Mouse (Mus musculus) embryonic facial prominence, embryonic 14.5 days (tissue): ENCODE data around the gene Kdm4c. TPM values are rescaled to one million over a fixed set of nuclear protein-coding genes. Genes with fewer than 3 reads are reported as not detected.
A peak's percentile ranks its signal among the peaks of the same experiment; 100 is the strongest.
"Not testable (repeated sequence)": the region's sequence is repeated elsewhere in the genome, so short reads cannot be mapped to it uniquely, and the experiment has no call there.

ENCODE experiments used
- ATAC-seq: fragments of 200-750 bp; cut with Nextera tagmentation; 2 replicates; pipeline ENCODE4 v1.8.0; 2017; ENCODE audit warnings: low read depth, moderate number of reproducible peaks, moderate TSS enrichment
- DNase-seq: peaks from one replicate; pipeline ENCODE4 v3.0.0-alpha.2; 2015; ENCODE audit warnings: low spot score
- H3K27ac ChIP-seq: fragments of 300-500 bp; sonication (generic); replicated peaks from 2 replicates; pipeline ENCODE4 v1.5.1; 2014; ENCODE audit warnings: low read depth, mild to moderate bottlenecking, low read length, moderate library complexity
- H3K27me3 ChIP-seq: fragments of 300-500 bp; sonication (generic); replicated peaks from 2 replicates; pipeline ENCODE4 v1.6.1; 2014; ENCODE audit warnings: low read length; ENCODE audit not compliant: control insufficient read depth, insufficient read depth
- H3K36me3 ChIP-seq: fragments of 300-500 bp; sonication (generic); 2 replicates; pipeline ENCODE4 v1.6.1; 2014; ENCODE audit warnings: low read length, mixed read lengths; ENCODE audit not compliant: control insufficient read depth, insufficient read depth
- H3K4me1 ChIP-seq: fragments of 300-500 bp; sonication (generic); 2 replicates; pipeline ENCODE4 v1.6.1; 2014; ENCODE audit warnings: antibody characterized with exemption, low read length; ENCODE audit not compliant: control insufficient read depth, insufficient read depth
- H3K4me2 ChIP-seq: fragments of 300-500 bp; sonication (generic); 2 replicates; pipeline ENCODE4 v1.6.1; 2014; ENCODE audit warnings: low read depth, mild to moderate bottlenecking, low read length, moderate library complexity, mixed read lengths
- H3K4me3 ChIP-seq: fragments of 300-500 bp; sonication (generic); 2 replicates; pipeline ENCODE4 v1.5.1; 2014; ENCODE audit warnings: low read depth, mild to moderate bottlenecking, low read length
- H3K9ac ChIP-seq: fragments of 300-500 bp; sonication (generic); 2 replicates; pipeline ENCODE4 v1.6.1; 2014; ENCODE audit warnings: low read depth, mild to moderate bottlenecking, low read length, moderate library complexity, mixed read lengths
- H3K9me3 ChIP-seq: fragments of 300-500 bp; sonication (generic); 2 replicates; pipeline ENCODE4 v1.6.1; 2016; ENCODE audit warnings: low read length; ENCODE audit not compliant: control insufficient read depth
- WGBS: fragments of 180-500 bp; shearing (Covaris S2); extraction: QIAGEN DNeasy Blood & Tissue Kit; methylation state at CpG from one replicate; pipeline ENCODE4 v1.1.7; 2014; 5-methylcytosine and 5-hydroxymethylcytosine counted together
- polyA plus RNA-seq: library from polyadenylated mRNA; unstranded; fragments of >200 nt; fragmentation: Nextera tagmentation; extraction: Ambion mirVana; gene quantifications from 2 replicates; pipeline ENCODE4 v1.2.1, GENCODE M21; 2014

Gene Kdm4c
- polyA plus RNA-seq = 14.5 and 16.7 TPM in 2 replicates

DNA sequence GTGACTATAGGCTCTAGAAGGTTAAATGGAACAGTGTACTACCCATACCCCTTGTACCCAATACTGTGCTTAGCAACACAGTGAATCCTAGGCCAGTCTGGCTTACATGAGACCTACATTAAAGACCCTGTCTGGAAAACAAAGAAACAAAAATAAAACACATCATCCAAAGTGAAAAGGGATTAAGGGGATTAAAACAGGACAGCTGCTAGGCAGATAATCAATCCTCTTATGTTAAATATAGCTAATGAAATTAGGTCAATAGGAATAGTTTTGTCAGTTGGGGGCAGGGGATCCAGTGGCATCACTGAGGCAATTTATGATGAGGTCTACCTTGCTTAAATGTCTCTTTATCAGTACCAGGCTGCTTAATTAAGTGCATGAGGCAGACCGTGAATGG is at the start of gene Kdm4c:
Gene Kdm4c, plus strand, starts transcription at position 322 of the 400 bp plus-strand sequence.
- H3K4me3 ChIP-seq = no peak within 1 kb of the TSS
- H3K9ac ChIP-seq = no peak within 1 kb of the TSS
- 86% methylated on average over 1 of the region's 1 CpGs for WGBS
- no peaks in the 10 kb centered on the region for H3K36me3 ChIP-seq
- no peaks in the 10 kb centered on the region for H3K27me3 ChIP-seq
- no peak within 1 kb of the TSS for H3K27ac ChIP-seq
- no peak for DNase-seq
- H3K4me1 ChIP-seq = no peaks in the 10 kb centered on the region
- no peak for ATAC-seq
- H3K4me2 ChIP-seq = no peak within 1 kb of the TSS
- H3K9me3 ChIP-seq = no peaks in the 10 kb centered on the region

DNA sequence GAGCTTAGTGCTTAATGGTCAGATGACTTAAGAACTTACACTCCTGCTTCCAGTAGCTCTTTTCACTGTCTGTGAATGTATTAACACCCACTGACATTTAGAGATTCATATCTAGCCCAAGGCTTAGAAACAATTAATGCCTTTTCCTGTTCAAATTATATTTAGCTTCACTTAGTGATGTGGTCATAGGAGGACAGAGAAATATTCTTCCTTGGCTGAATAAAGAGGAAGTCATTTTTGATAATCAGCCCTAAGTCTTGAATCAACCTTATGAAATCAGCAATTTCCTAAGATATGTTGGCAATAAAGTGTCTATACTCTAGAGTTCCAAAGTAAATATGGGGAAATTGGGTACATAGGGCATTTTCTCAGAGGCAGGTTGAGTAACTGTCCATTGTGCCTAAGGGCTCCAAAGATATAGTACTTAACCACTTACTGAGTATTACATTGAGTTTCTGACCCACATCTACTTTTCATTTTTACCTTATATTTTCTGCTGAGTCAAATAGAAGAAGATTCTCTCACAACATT is 41.0 kb upstream of the Kdm4c start:
- Histone ChIP-seq H3K9me3 (no peaks in the 10 kb centered on the region), H3K4me3 (no peak overlapping the region), H3K27me3 (no peaks in the 10 kb centered on the region), H3K36me3 (no peaks in the 10 kb centered on the region), H3K27ac (no peak overlapping the region), H3K9ac (no peak overlapping the region), H3K4me1 (no peaks in the 10 kb centered on the region), H3K4me2 (no peak overlapping the region)
- no peak for DNase-seq
- no peak for ATAC-seq

- H3K9me3 ChIP-seq, H3K36me3 ChIP-seq, H3K9ac ChIP-seq, H3K27ac ChIP-seq, H3K4me2 ChIP-seq, ATAC-seq, H3K4me1 ChIP-seq, H3K27me3 ChIP-seq, H3K4me3 ChIP-seq, DNase-seq: not testable (repeated sequence)
- 88% methylated on average over 1 of the region's 1 CpGs for WGBS
These were observed 20.5 kb upstream of the Kdm4c start for GRCm38 (mm10) chr4:74221780-74222179.

DNA sequence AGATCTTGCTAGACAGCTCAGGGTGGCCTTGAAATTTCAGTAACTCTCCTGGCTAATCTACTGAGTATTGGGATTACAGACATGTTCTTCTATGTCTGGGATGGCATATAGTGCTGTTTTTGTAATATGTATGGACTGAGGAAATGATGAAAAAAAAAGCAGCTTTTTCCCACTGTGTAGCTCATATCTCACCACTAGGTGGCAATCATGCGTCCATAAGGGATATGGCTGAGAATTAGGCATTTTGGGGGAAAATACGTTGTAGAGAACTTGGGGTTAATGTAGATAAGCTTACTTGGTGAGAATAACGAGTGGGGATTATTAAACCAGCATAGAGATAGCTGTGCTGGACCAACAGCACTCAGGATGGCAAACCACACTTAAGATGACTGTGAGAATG is 19.9 kb upstream of the Kdm4c start:
- no peak overlapping the region for H3K27ac ChIP-seq
- ATAC-seq = no peak
- H3K27me3 ChIP-seq = no peaks in the 10 kb centered on the region
- WGBS = 35% methylated on average over 3 of the region's 3 CpGs
- H3K36me3 ChIP-seq = no peaks in the 10 kb centered on the region
- no peak overlapping the region for H3K4me2 ChIP-seq
- no peak overlapping the region for H3K9ac ChIP-seq
- H3K4me3 ChIP-seq = no peak overlapping the region
- H3K9me3 ChIP-seq = no peaks in the 10 kb centered on the region
- H3K4me1 ChIP-seq = no peaks in the 10 kb centered on the region
- peak; percentile 7 for DNase-seq

DNA sequence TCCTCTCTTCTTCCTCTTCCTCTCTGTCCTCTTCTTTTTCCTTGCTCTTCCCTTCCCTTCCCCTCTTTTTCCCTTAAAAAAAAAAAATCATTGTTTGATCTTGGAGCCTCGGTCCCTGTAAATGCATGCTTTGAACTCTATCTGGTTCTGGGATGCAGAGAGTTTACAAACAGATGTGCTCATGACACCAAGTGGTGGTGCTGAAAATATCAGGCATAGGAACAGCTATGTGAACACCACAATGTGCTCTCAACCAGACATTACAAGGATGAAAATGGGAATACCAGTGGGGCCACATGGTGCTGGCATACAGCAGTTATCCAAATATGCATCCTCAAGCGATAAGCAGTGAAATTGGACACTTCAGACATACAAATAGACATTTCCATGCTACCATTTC is 18.1 kb upstream of the Kdm4c start:
- Histone ChIP-seq H3K4me3 (no peak overlapping the region), H3K36me3 (no peaks in the 10 kb centered on the region), H3K4me1 (no peaks in the 10 kb centered on the region), H3K27me3 (no peaks in the 10 kb centered on the region), H3K9me3 (no peaks in the 10 kb centered on the region), H3K4me2 (no peak overlapping the region), H3K9ac (no peak overlapping the region), H3K27ac (no peak overlapping the region)
- no peak for DNase-seq
- ATAC-seq = no peak
- 55% methylated on average over 2 of the region's 2 CpGs for WGBS

DNA sequence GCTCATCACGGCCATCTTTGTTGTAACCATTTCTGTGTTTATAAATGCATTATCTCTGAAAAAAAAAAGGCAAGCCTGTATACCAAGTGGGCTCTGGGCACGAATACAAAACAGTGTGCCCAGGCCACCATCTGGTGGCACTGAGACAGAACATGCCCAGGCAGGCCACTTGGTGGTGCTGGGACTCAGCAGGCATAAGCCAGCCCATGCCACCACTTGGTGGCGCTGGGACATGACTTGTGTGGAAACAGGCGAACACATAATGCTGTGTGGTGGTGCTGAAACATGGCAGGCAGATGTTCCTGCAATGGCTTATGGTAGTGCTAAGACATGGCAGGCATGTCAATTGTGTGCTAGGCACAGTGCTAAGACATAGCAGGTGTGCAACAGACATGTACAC is 11.3 kb upstream of the Kdm4c start:
- 78% methylated on average over 4 of the region's 4 CpGs for WGBS
- Histone ChIP-seq H3K4me3 (no peak overlapping the region), H3K4me1 (no peaks in the 10 kb centered on the region), H3K9me3 (no peaks in the 10 kb centered on the region), H3K9ac (no peak overlapping the region), H3K4me2 (no peak overlapping the region), H3K36me3 (no peaks in the 10 kb centered on the region), H3K27ac (no peak overlapping the region), H3K27me3 (no peaks in the 10 kb centered on the region)
- DNase-seq (no peak), ATAC-seq (no peak; the same call in 1 of the 2 replicates)

DNA sequence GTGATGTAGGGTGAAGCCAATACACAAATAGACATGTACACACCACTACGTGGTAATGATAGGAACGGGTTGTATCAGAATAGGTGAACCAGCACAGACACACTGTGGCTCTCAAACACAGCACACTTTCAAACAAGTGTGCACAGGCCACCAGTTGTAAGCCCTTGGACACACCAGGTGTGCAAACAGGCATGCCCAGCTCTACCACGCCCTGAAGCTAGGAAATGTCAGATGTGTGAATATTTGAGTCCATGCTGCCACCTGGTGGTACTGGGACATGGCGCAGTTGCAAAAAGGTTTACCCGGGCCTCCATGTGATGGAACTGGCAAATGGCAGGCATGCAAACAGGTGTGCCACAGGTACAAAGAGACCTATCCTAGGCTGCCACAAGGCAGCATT is 10.9 kb upstream of the Kdm4c start:
- peak; percentile 58; the same call in 1 of the 2 replicates for ATAC-seq
- Histone ChIP-seq H3K4me2 (no peak overlapping the region), H3K9ac (no peak overlapping the region), H3K4me3 (no peak overlapping the region), H3K27me3 (no peaks in the 10 kb centered on the region), H3K36me3 (no peaks in the 10 kb centered on the region), H3K27ac (no peak overlapping the region), H3K4me1 (no peaks in the 10 kb centered on the region), H3K9me3 (no peaks in the 10 kb centered on the region)
- WGBS = 59% methylated on average over 5 of the region's 5 CpGs
- peak; percentile 56 for DNase-seq

GRCm38 (mm10) chr4:74233534-74233933 is 8.8 kb upstream of the Kdm4c start:
- H3K36me3 ChIP-seq = no peaks in the 10 kb centered on the region
- no peak overlapping the region for H3K4me3 ChIP-seq
- no peak overlapping the region for H3K9ac ChIP-seq
- no peaks in the 10 kb centered on the region for H3K9me3 ChIP-seq
- H3K27ac ChIP-seq = no peak overlapping the region
- no peak for DNase-seq
- WGBS = 91% methylated on average over 3 of the region's 3 CpGs
- H3K4me2 ChIP-seq = no peak overlapping the region
- no peaks in the 10 kb centered on the region for H3K27me3 ChIP-seq
- H3K4me1 ChIP-seq = no peaks in the 10 kb centered on the region
- ATAC-seq = no peak
